Mouse (Mus musculus) neural tube, embryonic 14.5 days (tissue): ENCODE data around the gene Astn2. TPM values are rescaled to one million over a fixed set of nuclear protein-coding genes. Genes with fewer than 3 reads are reported as not detected.
A peak's percentile ranks its signal among the peaks of the same experiment; 100 is the strongest.

Experiments
- ATAC-seq: fragments of 200-750 bp; cut with Nextera tagmentation; 2 replicates; pipeline ENCODE4 v1.8.0; 2017; ENCODE audit warnings: low read depth, mild to moderate bottlenecking, moderate TSS enrichment, moderate library complexity
- H3K27ac ChIP-seq: fragments of 300-500 bp; sonication (generic); 2 replicates; pipeline ENCODE4 v1.5.1; 2014; ENCODE audit warnings: low read depth, mild to moderate bottlenecking, control low read depth, low read length, moderate library complexity, mixed read lengths
- H3K27me3 ChIP-seq: fragments of 300-500 bp; sonication (generic); 2 replicates; pipeline ENCODE4 v1.6.1; 2014; ENCODE audit warnings: low read length; ENCODE audit not compliant: control insufficient read depth, insufficient read depth
- H3K36me3 ChIP-seq: fragments of 300-500 bp; sonication (generic); 2 replicates; pipeline ENCODE4 v1.6.1; 2014; ENCODE audit warnings: low read length, mixed read lengths; ENCODE audit not compliant: control insufficient read depth, insufficient read depth
- H3K4me1 ChIP-seq: fragments of 300-500 bp; sonication (generic); 2 replicates; pipeline ENCODE4 v1.6.1; 2014; ENCODE audit warnings: low read length; ENCODE audit not compliant: control insufficient read depth, insufficient read depth
- H3K4me2 ChIP-seq: fragments of 300-500 bp; sonication (generic); 2 replicates; pipeline ENCODE4 v1.6.1; 2014; ENCODE audit warnings: mild to moderate bottlenecking, low read depth, low read length, control low read depth
- H3K4me3 ChIP-seq: fragments of 300-500 bp; sonication (generic); 2 replicates; pipeline ENCODE4 v1.5.1; 2014; ENCODE audit warnings: low read depth, low read length, control low read depth, mixed read lengths
- H3K9ac ChIP-seq: fragments of 300-500 bp; sonication (generic); replicated peaks from 2 replicates; pipeline ENCODE4 v1.6.1; 2014; ENCODE audit warnings: low read depth, mild to moderate bottlenecking, control low read depth, low read length, mixed read lengths
- H3K9me3 ChIP-seq: fragments of 300-500 bp; sonication (generic); 2 replicates; pipeline ENCODE4 v1.6.1; 2016; ENCODE audit warnings: low read length; ENCODE audit not compliant: control insufficient read depth
- WGBS: fragments of 180-500 bp; shearing (Covaris S2); extraction: QIAGEN DNeasy Blood & Tissue Kit; methylation state at CpG from one replicate; pipeline ENCODE4 v1.1.7; 2014; 5-methylcytosine and 5-hydroxymethylcytosine counted together
- polyA plus RNA-seq: library from polyadenylated mRNA; unstranded; fragments of >200 nt; fragmentation: Nextera tagmentation; extraction: Ambion mirVana; gene quantifications from 2 replicates; pipeline ENCODE4 v1.2.1, GENCODE M21; 2014

Gene Astn2
- polyA plus RNA-seq, 1 experiment from 2014 or later: 6.3 TPM

GRCm38 (mm10) chr4:66096104-66096503 is 308.3 kb downstream of the Astn2 start:
- Histone ChIP-seq H3K9ac (no peak overlapping the region), H3K4me2 (no peak overlapping the region), H3K27me3 (no peaks in the 10 kb centered on the region), H3K4me3 (no peak overlapping the region), H3K27ac (no peak overlapping the region), H3K9me3 (no peaks in the 10 kb centered on the region), H3K4me1 (no peaks in the 10 kb centered on the region), H3K36me3 (no peaks in the 10 kb centered on the region)
- WGBS: 76% methylated on average over 2 of the region's 2 CpGs
- no peak for ATAC-seq

DNA sequence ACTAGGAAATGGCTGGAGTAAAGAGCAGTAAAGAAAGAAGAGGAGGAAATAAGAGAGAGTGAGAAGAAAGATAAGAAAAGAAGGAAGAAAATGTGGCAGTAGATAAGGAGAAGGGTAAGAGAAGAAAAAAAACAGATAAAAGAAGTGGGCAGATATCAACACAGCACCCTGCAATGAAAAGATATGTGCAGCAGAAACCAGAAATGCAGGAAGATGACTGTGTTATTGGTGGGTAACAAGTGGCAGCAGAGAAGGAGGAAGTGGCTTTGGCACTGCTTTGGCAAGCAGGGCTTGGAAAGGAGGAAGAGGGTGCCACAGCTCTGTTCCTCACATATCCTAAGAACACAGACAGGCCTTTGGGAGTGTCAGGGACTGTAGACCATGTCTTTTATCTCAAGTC is 347.2 kb downstream of the Astn2 start:
- no peak overlapping the region for H3K9ac ChIP-seq
- no peak overlapping the region for H3K4me2 ChIP-seq
- H3K36me3 ChIP-seq: no peaks in the 10 kb centered on the region
- H3K9me3 ChIP-seq: no peaks in the 10 kb centered on the region
- no peaks in the 10 kb centered on the region for H3K27me3 ChIP-seq
- H3K27ac ChIP-seq: no peak overlapping the region
- no peak for ATAC-seq
- H3K4me3 ChIP-seq: no peak overlapping the region
- H3K4me1 ChIP-seq: no peaks in the 10 kb centered on the region

GRCm38 (mm10) chr4:66055690-66056089 is 348.7 kb downstream of the Astn2 start:
- WGBS: 89% methylated on average over 4 of the region's 4 CpGs
- Histone ChIP-seq H3K9me3 (no peaks in the 10 kb centered on the region), H3K9ac (no peak overlapping the region)

DNA sequence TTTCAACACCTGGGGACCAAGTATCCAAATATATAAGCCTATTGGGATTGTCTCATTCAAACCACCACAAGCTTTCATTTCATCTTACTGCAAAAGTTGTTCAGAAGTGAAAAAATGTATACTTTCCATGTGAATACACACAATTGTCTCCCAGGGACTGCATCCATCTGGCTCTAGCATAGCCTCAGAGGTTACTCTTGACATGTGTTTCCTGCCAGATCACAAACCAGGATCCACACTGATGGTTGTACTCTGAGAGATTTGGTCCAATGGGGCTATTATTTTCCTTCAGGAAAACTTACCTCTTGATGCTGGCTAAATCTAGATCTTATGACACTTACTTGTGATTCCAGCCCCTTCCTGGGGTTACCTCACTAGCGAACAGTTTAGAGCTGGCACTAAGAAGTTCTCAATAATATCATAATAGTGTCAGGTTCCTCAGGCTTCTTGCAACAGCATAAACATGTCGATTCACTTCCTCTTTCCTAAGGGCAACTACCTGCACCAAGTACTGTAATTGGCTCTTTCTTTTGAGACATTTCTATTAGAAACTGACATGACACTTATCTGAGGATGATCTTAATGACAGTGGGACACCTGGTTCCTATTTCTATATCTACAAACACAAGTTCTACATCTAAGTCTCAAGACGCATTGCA is 361.3 kb downstream of the Astn2 start:
- no peak overlapping the region for H3K9ac ChIP-seq
- no peak overlapping the region for H3K4me3 ChIP-seq
- H3K4me1 ChIP-seq: no peaks in the 10 kb centered on the region
- H3K36me3 ChIP-seq: no peaks in the 10 kb centered on the region
- WGBS: 95% methylated on average over 3 of the region's 3 CpGs
- no peaks in the 10 kb centered on the region for H3K9me3 ChIP-seq
- no peak overlapping the region for H3K4me2 ChIP-seq
- H3K27me3 ChIP-seq: no peaks in the 10 kb centered on the region
- no peak overlapping the region for H3K27ac ChIP-seq
- ATAC-seq: no peak

More at GRCm38 (mm10) chr4:66055690-66056089, 348.7 kb downstream of the Astn2 start:
- ATAC-seq: no peak
- H3K27me3 ChIP-seq: no peaks in the 10 kb centered on the region
- no peak overlapping the region for H3K4me3 ChIP-seq
- H3K4me2 ChIP-seq: no peak overlapping the region
- no peaks in the 10 kb centered on the region for H3K4me1 ChIP-seq
- no peak overlapping the region for H3K27ac ChIP-seq
- H3K36me3 ChIP-seq: no peaks in the 10 kb centered on the region

GRCm38 (mm10) chr4:66033826-66034225 is 370.6 kb downstream of the Astn2 start:
- 74% methylated on average over 3 of the region's 3 CpGs for WGBS
- Histone ChIP-seq H3K9me3 (no peaks in the 10 kb centered on the region), H3K4me3 (no peak overlapping the region), H3K4me2 (no peak overlapping the region), H3K27ac (no peak overlapping the region), H3K9ac (no peak overlapping the region), H3K36me3 (no peaks in the 10 kb centered on the region), H3K27me3 (no peaks in the 10 kb centered on the region), H3K4me1 (no peaks in the 10 kb centered on the region)
- ATAC-seq: no peak

GRCm38 (mm10) chr4:66031320-66031870 is 373.0 kb downstream of the Astn2 start:
- H3K4me2 ChIP-seq: no peak overlapping the region
- H3K27ac ChIP-seq: no peak overlapping the region
- 33% methylated on average over 9 of the region's 9 CpGs for WGBS

DNA sequence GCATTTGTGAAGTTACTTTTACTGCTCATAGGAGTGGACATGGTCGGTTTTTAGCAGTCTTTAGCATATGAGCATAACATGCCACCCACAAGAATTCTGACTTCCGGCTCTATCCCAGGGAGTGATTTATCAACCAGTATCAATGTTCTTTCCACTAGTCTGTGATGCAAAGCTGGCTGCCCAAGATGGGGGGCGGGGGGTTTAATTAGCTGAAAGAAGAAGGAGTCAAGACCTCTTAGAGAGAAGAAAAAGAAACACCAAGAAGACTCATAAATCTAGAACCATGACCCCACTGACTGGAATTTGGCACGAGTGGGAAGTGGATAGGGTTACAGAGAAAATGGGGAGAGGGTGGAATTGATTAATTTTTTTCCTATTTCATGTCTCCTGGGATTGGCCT is 374.5 kb downstream of the Astn2 start:
- 58% methylated on average over 4 of the region's 4 CpGs for WGBS
- Histone ChIP-seq H3K27me3 (no peaks in the 10 kb centered on the region), H3K9me3 (no peaks in the 10 kb centered on the region), H3K36me3 (no peaks in the 10 kb centered on the region), H3K4me3 (no peak overlapping the region), H3K4me1 (no peaks in the 10 kb centered on the region), H3K4me2 (no peak overlapping the region), H3K9ac (no peak overlapping the region), H3K27ac (no peak overlapping the region)
- ATAC-seq: no peak

More at GRCm38 (mm10) chr4:66031320-66031870, 373.0 kb downstream of the Astn2 start:
- no peaks in the 10 kb centered on the region for H3K9me3 ChIP-seq
- H3K4me3 ChIP-seq: no peak overlapping the region
- peak; percentile 70 for ATAC-seq
- H3K36me3 ChIP-seq: no peaks in the 10 kb centered on the region
- no peaks in the 10 kb centered on the region for H3K27me3 ChIP-seq
- H3K4me1 ChIP-seq: no peaks in the 10 kb centered on the region
- no peak overlapping the region for H3K9ac ChIP-seq

DNA sequence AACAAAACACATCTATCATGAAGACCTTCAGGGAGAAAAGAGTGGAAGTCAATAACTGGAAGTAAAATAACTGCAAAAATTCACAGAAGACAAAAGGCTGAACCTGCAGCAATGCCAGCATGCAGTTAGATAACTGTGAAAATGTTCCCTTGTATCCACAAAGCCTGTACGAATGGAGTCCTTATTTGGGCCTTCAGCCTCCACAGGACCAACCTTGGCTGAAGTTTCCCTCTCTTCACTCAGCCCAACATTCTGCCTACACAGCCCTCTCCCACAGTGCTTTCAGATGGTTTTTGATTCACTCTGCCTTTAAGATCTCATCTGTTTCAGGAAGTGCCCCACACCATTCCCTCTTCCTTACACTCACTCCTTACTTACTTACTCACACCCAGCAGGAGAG is 376.5 kb downstream of the Astn2 start:
- Histone ChIP-seq H3K4me1 (no peaks in the 10 kb centered on the region), H3K4me2 (no peak overlapping the region), H3K9ac (no peak overlapping the region), H3K36me3 (no peaks in the 10 kb centered on the region), H3K27ac (no peak overlapping the region), H3K9me3 (no peaks in the 10 kb centered on the region), H3K27me3 (no peaks in the 10 kb centered on the region), H3K4me3 (no peak overlapping the region)
- WGBS: 63% methylated on average over 1 of the region's 1 CpGs
- no peak for ATAC-seq

DNA sequence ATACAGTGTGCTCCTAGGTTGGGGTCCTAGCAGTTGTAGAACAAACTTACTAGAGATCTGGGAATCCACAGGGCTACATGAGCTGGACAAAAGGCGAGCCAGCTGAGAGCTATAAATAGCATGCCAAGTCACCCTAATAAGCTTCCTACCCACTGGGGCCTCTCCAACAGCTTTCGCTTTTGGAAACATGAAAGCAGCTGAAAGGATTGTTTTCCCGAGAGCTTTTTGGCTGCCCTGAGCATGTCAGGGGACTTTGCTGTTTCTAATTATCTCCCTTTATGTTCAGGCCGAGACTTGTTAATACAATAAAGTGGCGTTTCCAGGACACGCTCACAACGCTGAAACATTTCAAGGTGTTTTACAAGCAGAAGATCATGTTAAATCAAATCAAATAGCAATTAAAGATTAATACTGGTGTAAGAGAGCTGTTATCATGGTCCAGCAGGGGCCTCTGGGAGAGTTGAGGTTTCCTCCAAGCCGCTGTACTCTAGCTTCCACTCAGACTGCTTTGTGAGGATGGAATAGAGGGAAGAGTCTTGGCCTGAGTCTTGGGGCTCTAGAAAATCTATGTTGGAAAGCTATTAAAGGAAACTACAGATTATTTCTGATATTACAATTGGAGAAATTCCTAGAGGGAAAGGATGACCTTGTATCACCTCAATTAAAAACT is 378.9 kb downstream of the Astn2 start:
- ATAC-seq: peak; percentile 66; the same call in 1 of the 2 replicates
- Histone ChIP-seq H3K9me3 (no peaks in the 10 kb centered on the region), H3K4me1 (no peaks in the 10 kb centered on the region), H3K36me3 (no peaks in the 10 kb centered on the region), H3K9ac (no peak overlapping the region), H3K27me3 (no peaks in the 10 kb centered on the region), H3K4me2 (no peak overlapping the region), H3K4me3 (no peak overlapping the region), H3K27ac (no peak overlapping the region)
- 11% methylated on average over 8 of the region's 8 CpGs for WGBS
